Mouse (Mus musculus) liver, postnatal 0 days (tissue): ENCODE data around the gene Gm6408.

Source experiments
- CTCF ChIP-seq: sonication (generic); IDR thresholded peaks from 2 replicates; pipeline ENCODE4 v1.5.1; 2016; ENCODE audit warnings: antibody characterized with exemption, low read depth
- EP300 ChIP-seq: IDR thresholded peaks from 2 replicates; pipeline ENCODE4 v1.6.1; 2016; ENCODE audit warnings: antibody characterized with exemption, low read depth, mild to moderate bottlenecking

- no peak for TF ChIP-seq CTCF
- TF ChIP-seq EP300: no peak
Measured at GRCm38 (mm10) chr5:146442767-146443166, 39.0 kb upstream of the Gm6408 start.
